Mouse (Mus musculus): ENCODE measurements at regions not wholly inside any gene's neighbourhood (a gene's known extent, or its start where the extent isn't known, plus 50 kb on each side); places are given as distances from the start of the nearest gene placed in this dataset.

- TF ChIP-seq MYOD1 (IDR thresholded peaks at IDR 0.05; ENCODE audit: control insufficient read depth, insufficient read length, low read depth) (no peak), CTCF (IDR thresholded peaks at IDR 0.05; ENCODE audit: control insufficient read depth, insufficient read depth, insufficient read length) (no peak), MAX (IDR thresholded peaks at IDR 0.05) (no peak), MYOG (IDR thresholded peaks at IDR 0.05; ENCODE audit: control insufficient read depth, extremely low read depth, insufficient read length) (no peak), USF1 (IDR thresholded peaks at IDR 0.05; ENCODE audit: low read depth) (no peak), FOSL1 (IDR thresholded peaks at IDR 0.05; ENCODE audit: insufficient read depth, low read length, poor library complexity, severe bottlenecking) (no peak), CEBPB (IDR thresholded peaks at IDR 0.05; ENCODE audit: low read depth) (no peak)
Measured at GRCm38 (mm10) chr5:146661751-146662150, 76.7 kb upstream of the Gpr12 start.
